Mouse (Mus musculus) G1E (cell line): Measurements from ENCODE around the gene Supt6. TPM values are rescaled to one million over a fixed set of nuclear protein-coding genes. Genes with fewer than 3 reads are reported as not detected.

Source experiments
- ATAC-seq: 2 replicates; pipeline ENCODE4 v1.8.0; 2016; ENCODE audit warnings: mild to moderate bottlenecking; ENCODE audit not compliant: insufficient number of reproducible peaks, poor library complexity, low FRiP score, severe bottlenecking; ENCODE audit errors: extremely low read depth
- DNase-seq: peaks from one replicate; pipeline ENCODE4 v3.0.0; 2012; ENCODE audit warnings: low spot score
- H3K27me3 ChIP-seq: 2 replicates; pipeline ENCODE4 v1.6.1; 2012; ENCODE audit warnings: mild to moderate bottlenecking, low read length, inconsistent platforms; ENCODE audit not compliant: insufficient read depth
- H3K36me3 ChIP-seq: replicated peaks from 2 replicates; pipeline ENCODE3; 2012; ENCODE audit warnings: mild to moderate bottlenecking, inconsistent platforms
- H3K4me1 ChIP-seq: 2 replicates; pipeline ENCODE4 v1.6.1; 2012; ENCODE audit warnings: low read depth, low read length, inconsistent platforms, mixed read lengths; ENCODE audit not compliant: insufficient read depth
- H3K4me3 ChIP-seq: 2 replicates; pipeline ENCODE4 v1.5.1; 2012; ENCODE audit warnings: low read depth, mild to moderate bottlenecking, inconsistent platforms, low read length, moderate library complexity, mixed read lengths
- H3K9me3 ChIP-seq: replicated peaks from 2 replicates; pipeline ENCODE4 v1.6.1; 2012; ENCODE audit warnings: inconsistent platforms
- CTCF ChIP-seq: IDR thresholded peaks from 2 replicates; pipeline ENCODE4 v1.5.1; 2012; ENCODE audit warnings: low read depth, low read length, inconsistent platforms, mixed read lengths
- GATA1 ChIP-seq: IDR thresholded peaks from 2 replicates; pipeline ENCODE4 v1.6.1; 2012; ENCODE audit warnings: borderline replicate concordance, low read length, inconsistent platforms, mixed read lengths
- GATA2 ChIP-seq: IDR thresholded peaks from 2 replicates; pipeline ENCODE4 v1.6.1; 2012; ENCODE audit warnings: low read depth, low read length, inconsistent platforms, borderline replicate concordance
- POLR2AphosphoS5 ChIP-seq: IDR thresholded peaks from 2 replicates; pipeline ENCODE4 v1.6.1; 2012; ENCODE audit warnings: low read depth, low read length, inconsistent platforms; ENCODE audit not compliant: insufficient replicate concordance
- TAL1 ChIP-seq: conservative IDR thresholded peaks from 2 replicates; pipeline ENCODE4 v1.6.1; 2012; ENCODE audit warnings: low read depth, low read length, inconsistent platforms, mixed read lengths
- polyA plus RNA-seq: library from polyadenylated mRNA; stranded (reverse); fragments of >175 nt; gene quantifications from 2 replicates; pipeline ENCODE4 v1.2.3, GENCODE M21; 2012
- total RNA-seq, 2 experiments: library from RNA; stranded (forward) in 1 of 2; stranded (reverse) in 1 of 2; fragments of 200-1000 nt in 1 of 2; fragments of >200 nt in 1 of 2; fragmentation: Nextera tagmentation in 1 of 2; gene quantifications; 2 replicates each; pipeline ENCODE4 v1.2.3; 2014 to 2017

Supt6 gene
- total and polyA plus RNA-seq, 3 experiments: 44.9 to 129 (median 118) TPM

GRCm38 (mm10) chr11:78164924-78165760 is 80.6 kb downstream of the Supt6 start, which contains the start of gene Traf4:
Gene Traf4, minus strand, starts transcription at chr11:78165589.
- H3K4me3 ChIP-seq: peak within 1 kb of the TSS; percentile 86
- peaks cover 54% of the 10 kb centered on the region for H3K36me3 ChIP-seq
- TF ChIP-seq POLR2AphosphoS5 (no peak), CTCF (no peak)
- no peaks in the 10 kb centered on the region for H3K27me3 ChIP-seq
- ATAC-seq (no peak), DNase-seq (peak; percentile 96)
- H3K4me1 ChIP-seq: peaks cover 92% of the 10 kb centered on the region
- H3K9me3 ChIP-seq: no peaks in the 10 kb centered on the region

- H3K27me3 ChIP-seq: no peaks in the 10 kb centered on the region
- no peak for DNase-seq
- ATAC-seq: no peak
- no peak for TF ChIP-seq POLR2AphosphoS5
- TF ChIP-seq CTCF: no peak
- no peak for TF ChIP-seq GATA1
- no peak for TF ChIP-seq TAL1
- no peak for TF ChIP-seq GATA2
- no peaks in the 10 kb centered on the region for H3K9me3 ChIP-seq
- H3K4me1 ChIP-seq: peaks cover 93% of the 10 kb centered on the region
- H3K36me3 ChIP-seq: peaks cover 60% of the 10 kb centered on the region
- H3K4me3 ChIP-seq: peak overlapping the region; percentile 86
Measured at GRCm38 (mm10) chr11:78164604-78164923, 81.2 kb downstream of the Supt6 start.

GRCm38 (mm10) chr11:78163681-78164603 is 81.8 kb downstream of the Supt6 start:
- ATAC-seq (no peak), DNase-seq (peak; percentile 57)
- Histone ChIP-seq H3K27me3 (no peaks in the 10 kb centered on the region), H3K4me3 (peak overlapping the region; percentile 86), H3K4me1 (peaks cover 93% of the 10 kb centered on the region), H3K36me3 (peaks cover 66% of the 10 kb centered on the region), H3K9me3 (no peaks in the 10 kb centered on the region)
- no peak for TF ChIP-seq POLR2AphosphoS5
- TF ChIP-seq GATA1: no peak
- TF ChIP-seq CTCF: no peak

GRCm38 (mm10) chr11:78163045-78163444 is 82.7 kb downstream of the Supt6 start:
- Histone ChIP-seq H3K4me1 (peaks cover 92% of the 10 kb centered on the region), H3K4me3 (peak overlapping the region; percentile 86), H3K9me3 (no peaks in the 10 kb centered on the region), H3K27me3 (no peaks in the 10 kb centered on the region), H3K36me3 (peaks cover 75% of the 10 kb centered on the region)
- TF ChIP-seq POLR2AphosphoS5 (no peak), GATA1 (no peak), CTCF (no peak), GATA2 (no peak), TAL1 (no peak)
- ATAC-seq (no peak), DNase-seq (no peak)

GRCm38 (mm10) chr11:78162504-78162903 is 83.3 kb downstream of the Supt6 start:
- Histone ChIP-seq H3K4me3 (peak overlapping the region; percentile 86; the same call in 1 of the 2 replicates), H3K4me1 (peaks cover 92% of the 10 kb centered on the region), H3K36me3 (peaks cover 76% of the 10 kb centered on the region), H3K9me3 (no peaks in the 10 kb centered on the region), H3K27me3 (no peaks in the 10 kb centered on the region)
- DNase-seq (no peak), ATAC-seq (no peak)
- TF ChIP-seq GATA2: no peak
- no peak for TF ChIP-seq TAL1
- TF ChIP-seq CTCF: no peak
- no peak for TF ChIP-seq POLR2AphosphoS5
- TF ChIP-seq GATA1: no peak

- ATAC-seq: no peak
- Histone ChIP-seq H3K4me1 (peaks cover 89% of the 10 kb centered on the region), H3K4me3 (peak overlapping the region; percentile 86; the same call in 1 of the 2 replicates), H3K27me3 (no peaks in the 10 kb centered on the region), H3K36me3 (peaks cover 76% of the 10 kb centered on the region), H3K9me3 (no peaks in the 10 kb centered on the region)
- TF ChIP-seq POLR2AphosphoS5 (no peak), CTCF (no peak), GATA1 (no peak), TAL1 (no peak), GATA2 (no peak)
- DNase-seq: no peak
Measured at GRCm38 (mm10) chr11:78161968-78162367, 83.8 kb downstream of the Supt6 start.
